Mouse (Mus musculus) ovary, postnatal 14 days (tissue): ENCODE results near the gene Mfng.

Source experiments
- DNase-seq: peaks from one replicate; pipeline ENCODE4 v3.0.0; 2022; ENCODE audit warnings: low spot score

Gene Mfng

DNA sequence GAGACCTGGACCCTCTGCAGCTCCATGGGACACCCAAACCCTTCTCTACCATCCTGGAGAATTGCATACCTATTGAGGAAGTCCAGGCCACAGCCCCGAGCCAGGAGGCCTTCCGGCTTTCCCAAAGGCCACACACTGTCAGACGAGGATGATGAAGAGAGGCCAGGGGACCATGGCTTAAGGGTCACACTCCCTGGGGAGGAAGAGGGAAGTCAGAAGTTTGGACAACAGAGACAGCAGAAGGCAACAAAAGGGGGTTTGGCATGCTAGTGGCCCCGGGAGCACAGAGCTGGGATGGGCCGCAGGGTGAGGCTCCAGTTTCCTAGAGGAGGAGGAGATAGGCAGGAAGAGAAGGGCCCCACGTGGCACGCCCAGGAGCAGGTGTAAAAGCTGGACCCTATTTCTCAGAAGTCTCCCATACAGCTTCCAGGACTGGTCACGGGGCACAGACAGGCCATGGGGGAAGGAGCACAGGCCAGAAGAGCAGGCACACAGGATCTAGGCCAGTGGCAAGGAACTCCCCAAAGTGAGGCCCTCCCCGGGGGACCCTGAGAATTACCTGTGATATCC lies 14.1 kb upstream of the Mfng start:
- DNase-seq: no peak

DNA sequence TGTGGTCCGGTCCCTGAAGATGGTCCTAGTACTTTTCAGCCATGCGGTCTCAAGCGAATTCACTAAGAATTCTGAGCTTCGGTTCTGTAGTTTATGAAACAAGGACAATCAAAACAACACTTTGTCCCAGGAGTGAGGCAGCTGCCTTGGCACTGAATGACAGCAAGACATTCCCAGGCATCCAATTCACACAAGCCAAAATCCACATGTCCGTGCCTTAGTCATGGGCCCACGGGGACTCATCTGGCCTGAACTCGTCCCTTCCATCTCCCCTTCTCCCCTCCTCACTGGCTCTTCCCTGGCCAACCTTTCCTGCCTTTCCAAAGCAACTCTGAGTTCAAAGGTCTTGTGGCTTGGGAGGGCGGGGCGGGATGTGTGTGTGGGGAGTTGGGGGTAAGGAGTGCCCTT lies 13.1 kb upstream of the Mfng start:
- DNase-seq: no peak

DNA sequence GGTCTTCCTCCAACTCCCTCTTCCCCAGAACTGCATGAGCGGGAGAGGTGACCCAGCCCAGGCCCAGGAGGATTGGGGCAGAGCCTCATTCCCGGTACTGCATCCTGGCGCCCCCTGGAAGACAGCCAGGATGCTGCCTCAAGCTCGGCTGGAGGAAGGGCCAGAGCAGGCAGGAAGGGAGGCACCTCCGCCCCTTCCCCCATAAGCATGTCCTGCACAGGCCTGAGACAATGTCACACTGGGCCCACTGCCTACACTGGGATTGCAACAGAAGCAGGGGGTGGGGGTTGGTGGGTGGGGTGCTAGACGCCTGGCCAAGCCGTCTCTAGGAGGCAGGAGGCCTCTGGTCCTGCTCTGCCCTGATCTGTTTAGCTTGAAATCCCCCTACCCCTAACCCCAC lies 12.7 kb upstream of the Mfng start:
- DNase-seq: peak; percentile 29

DNA sequence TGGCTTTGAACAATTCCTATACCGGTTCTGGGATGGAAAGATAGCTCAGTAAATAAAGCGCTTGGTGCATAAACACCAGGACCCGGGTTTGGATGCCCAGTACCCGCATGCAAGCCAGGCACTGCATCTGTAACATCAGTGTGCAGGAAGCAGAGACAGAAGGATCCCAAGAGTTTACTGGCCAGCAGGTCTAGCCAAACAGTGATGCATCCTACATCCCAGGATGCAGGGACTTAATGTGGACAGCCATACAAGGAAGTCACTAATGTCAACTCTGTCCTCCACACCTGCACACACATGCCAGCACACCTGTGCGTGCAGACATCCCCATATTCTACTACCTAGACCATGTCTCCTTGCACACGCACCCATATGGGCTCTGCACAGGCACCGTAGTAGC lies 12.0 kb upstream of the Mfng start:
- DNase-seq: no peak

DNA sequence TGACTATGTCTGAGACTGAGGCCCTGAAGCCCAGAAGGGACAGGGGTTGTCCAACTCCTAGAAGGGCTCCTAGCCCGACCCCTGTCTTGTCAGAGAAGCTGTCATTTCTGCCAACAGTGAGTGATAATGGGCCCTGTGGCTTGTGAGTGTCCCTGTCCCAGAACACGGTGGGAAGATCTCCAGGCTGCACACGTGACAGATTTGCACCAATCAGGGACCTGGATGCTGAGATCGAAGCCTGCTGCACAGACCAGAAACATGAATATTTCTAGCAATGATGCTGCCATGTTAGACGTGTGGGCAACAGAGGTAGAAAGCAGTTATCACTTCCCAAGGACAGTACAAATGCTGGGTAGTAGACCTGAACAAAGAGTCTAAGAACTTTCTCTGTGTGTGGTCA lies 11.2 kb upstream of the Mfng start:
- DNase-seq: no peak

DNA sequence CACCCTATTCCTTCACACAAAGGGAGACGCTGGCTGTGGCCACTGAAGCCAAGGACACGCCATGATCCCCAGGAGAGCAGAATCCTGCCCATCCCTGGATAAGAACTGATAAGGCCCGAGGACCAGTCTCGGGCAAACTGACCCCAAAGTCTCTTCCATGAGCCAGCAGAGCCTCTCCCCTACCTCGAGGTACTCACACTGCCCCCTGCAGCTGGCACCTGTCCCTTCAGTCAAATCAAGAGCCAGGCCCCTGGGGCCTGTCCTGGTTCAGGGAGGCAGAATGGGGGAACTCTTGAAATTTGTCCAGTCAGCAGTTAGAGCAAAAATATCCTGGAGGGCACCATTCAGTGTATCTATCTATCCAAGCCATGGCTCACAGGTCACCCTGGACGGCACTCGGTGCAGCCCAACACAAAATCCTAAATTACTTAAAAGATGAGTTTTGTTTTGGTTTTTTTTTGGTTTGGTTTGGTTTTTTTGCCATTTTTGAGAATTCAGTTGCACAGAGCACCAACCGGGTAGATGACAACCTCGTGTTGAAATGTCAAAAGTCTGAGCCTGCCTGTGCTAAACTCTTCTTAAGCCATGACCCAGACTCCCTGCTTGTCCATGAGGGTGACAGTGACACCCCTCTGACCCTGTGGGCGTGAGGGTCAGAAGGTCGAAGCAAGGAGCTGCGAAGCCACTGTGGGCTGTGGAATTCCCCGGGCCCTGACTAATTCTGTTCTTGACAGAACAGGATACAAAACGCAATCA lies 9.3 kb upstream of the Mfng start:
- no peak for DNase-seq

DNA sequence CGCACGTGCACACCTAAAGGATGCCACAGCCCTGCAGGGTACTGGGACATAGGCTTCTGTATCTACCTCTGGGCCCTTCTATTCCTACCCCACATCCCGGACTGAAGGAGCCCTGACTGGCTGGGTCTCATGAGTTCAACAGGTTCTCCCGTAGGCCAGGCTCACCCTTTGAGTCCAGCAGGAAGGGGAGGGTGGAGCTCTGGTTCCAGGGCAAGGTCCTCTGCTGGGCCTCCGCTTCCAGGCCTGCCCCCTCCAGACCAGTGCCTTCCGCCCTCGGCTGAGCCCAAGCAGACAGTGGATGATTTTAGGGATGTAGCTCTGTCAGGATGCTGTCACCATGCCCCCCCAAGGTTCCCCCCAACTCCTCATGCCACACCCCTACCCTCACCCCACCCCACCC lies 7.6 kb upstream of the Mfng start:
- DNase-seq: no peak

DNA sequence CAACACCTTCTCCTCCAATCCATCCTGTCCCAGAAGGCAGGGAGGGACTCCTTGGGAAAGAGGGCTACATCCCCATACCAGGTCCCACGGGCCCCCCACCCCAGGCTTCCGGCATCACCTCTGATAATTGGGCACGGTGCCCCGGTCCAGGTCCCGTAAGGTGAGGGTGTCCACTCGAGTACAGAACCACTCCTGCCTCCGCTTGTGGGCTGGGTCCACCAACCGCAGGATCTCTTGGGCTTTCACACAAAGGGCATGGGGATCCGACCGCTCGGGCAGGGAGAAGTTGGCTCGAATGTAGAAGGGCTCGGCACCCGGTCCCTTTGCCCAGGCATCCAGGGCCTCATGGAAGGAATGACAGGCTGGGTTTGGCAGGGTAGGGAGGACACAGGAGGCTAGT lies 7.1 kb upstream of the Mfng start:
- DNase-seq: no peak

DNA sequence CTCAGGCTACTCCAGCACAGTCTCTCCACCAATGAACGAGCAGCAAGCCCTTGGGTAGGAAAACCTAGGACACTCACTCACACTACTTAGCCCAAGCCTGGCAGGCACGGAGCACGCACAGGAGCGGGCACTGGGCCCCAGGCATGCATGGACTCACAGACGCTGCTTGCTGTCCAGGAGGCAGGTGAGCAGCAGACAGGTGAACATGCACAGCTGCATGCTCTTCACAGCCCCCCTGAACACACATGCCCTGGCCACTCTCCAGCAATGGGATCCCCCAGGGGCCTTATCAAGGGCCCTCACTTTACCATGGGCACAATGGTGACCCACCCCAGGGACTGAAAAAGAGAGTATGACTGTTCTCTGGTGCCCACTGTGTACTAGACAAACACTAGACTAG lies 6.4 kb upstream of the Mfng start:
- no peak for DNase-seq

DNA sequence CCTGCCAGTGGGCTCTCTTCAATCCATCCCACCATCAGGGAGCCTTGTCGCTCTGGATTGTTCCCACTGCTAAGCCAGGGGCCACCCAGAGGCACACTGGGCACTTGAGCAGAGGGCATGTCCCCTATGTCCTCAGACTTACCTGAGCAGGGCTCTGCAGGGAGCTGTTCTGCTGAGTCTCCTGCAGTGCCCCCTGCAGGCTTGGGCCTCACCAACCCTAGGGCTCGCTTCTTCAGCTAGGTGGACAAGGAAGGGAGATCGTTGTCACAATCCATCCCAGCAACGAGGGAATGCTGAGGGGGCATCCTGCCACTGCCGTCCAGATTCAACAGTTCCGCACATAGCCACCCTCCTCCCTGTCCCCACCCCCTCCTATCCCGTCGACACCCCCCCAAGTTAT lies 6.0 kb upstream of the Mfng start:
- no peak for DNase-seq

DNA sequence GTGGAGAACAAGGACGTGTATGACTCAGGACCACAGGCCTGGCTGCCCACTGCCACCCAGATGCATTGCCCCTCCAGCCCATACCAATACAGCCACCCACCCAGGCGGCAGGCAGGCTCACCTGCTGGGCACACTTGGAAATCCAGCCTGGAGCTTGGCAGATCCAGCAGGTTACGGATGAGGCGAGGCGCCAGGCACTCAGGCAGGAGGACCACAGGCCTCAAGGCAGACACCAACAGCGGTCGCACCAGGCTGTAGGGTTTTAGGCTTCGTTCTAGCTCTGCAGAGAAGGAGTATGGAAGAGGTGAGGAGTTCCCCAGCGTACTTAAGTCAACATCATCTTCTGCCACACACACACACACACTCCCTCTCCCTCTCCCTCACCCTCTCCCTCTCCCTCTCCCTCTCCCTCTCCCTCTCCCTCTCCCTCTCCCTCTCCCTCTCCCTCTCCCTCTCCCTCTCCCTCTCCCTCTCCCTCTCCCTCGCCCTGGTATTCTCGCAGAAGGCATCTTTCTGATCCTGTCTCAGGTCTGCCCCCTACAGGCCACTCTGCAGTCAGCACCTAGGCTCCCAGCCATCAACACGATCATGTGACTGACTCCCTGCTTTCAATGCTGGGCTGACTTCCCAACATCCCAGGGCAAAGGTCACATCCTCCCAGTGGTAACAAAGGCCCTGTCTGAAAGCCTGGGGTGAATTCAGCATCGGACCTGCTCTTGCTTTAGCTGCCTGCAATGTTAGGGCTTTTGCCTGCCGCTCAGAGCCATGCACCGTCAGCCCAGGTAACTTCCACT lies 5.0 kb upstream of the Mfng start:
- peak; percentile 85 for DNase-seq

DNA sequence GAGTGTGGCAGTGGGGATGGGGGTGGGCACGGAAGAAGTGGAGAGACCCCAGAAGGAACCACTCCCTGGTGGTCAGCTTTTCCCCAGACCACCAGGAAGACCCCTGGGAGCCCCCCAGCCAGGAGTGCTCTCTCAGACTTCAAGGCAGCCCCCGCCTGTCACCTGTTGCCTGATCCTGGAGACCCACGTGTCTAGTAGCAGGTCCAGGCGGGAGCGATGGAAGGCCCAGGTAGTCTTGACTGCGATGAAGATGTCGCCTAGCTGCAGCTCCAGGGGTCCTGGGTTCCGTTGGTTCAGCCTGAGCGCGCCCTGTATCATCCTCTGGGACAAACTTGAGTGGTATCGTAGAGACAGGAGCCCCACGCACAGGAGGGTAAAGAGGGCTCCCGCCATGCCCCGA lies 419 bp downstream of the Mfng start:
- DNase-seq: no peak

DNA sequence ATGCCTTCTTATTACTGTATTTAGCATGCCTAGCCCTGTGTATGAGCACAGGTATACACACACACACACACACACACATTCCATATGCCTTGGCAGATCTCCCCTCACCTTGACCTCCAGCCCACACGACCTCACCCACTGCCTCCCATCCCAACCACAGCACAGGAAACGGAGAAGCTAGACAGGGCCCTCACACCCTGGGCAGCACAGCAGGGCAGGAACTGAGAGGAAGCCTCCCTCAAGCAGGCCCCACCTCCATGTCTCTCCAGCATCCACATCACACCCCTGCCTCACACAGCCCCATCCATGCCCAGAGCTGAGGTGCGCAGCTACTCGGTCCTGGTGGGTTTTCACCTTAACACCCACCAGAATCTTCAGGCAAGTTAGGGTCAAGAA lies 909 bp downstream of the Mfng start:
- no peak for DNase-seq

DNA sequence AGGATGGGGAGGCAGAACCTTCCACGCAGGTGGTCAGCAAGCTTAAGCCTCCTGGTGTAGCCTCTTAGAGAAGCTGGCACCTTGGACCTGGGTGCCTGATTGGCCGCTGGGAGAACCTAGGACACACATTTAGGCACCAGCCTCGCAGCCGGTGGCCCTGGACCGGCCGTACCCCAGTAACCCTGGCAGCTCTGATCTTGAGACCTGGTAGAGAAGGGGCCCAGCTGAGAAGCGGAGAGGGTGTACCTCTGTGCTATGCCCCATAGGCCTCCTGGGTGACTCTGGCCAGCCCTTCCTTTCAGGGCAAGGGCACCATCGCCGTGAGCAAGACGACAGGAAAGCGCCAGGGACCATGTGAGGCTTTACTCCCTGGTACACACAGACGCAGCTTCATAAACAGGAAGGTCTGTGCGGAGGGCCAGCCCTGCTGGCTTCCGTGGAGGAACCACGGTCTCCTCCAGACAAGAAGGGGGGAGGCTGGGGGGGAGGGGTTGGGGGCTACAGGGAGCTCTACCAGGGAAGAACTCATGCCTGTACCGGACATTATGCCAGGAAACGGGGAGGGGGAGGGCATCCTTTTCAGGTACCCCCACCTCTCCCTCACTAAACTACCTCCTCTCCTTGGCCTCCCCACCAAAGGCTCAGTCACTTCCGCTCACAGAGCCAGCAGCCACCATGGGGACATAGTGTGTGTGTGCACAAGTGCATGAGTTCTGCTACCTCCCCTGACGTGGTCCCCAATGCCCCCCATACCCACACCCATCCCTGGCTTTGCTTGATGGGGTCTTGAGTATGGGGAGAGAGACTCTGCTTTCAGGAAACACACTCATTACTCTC lies 1.5 kb downstream of the Mfng start:
- DNase-seq: no peak

DNA sequence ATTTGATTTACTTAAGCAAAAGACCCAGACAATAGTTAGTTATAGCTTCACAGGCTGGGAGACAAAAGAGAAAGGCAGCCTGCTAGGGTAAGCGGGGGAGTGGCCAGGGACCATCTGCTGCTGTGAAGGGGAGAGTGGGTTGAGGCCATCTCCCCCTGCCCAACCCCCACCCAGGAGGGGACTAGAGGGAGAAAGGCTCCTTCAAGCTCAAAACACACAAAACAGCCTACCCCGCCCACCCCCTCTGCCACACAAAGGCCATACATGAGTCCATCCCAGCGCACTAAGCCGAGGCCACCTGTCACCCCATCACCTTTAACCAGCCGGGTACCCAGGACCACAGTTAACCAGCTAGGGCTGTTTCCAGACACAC lies 2.3 kb downstream of the Mfng start:
- DNase-seq: no peak

DNA sequence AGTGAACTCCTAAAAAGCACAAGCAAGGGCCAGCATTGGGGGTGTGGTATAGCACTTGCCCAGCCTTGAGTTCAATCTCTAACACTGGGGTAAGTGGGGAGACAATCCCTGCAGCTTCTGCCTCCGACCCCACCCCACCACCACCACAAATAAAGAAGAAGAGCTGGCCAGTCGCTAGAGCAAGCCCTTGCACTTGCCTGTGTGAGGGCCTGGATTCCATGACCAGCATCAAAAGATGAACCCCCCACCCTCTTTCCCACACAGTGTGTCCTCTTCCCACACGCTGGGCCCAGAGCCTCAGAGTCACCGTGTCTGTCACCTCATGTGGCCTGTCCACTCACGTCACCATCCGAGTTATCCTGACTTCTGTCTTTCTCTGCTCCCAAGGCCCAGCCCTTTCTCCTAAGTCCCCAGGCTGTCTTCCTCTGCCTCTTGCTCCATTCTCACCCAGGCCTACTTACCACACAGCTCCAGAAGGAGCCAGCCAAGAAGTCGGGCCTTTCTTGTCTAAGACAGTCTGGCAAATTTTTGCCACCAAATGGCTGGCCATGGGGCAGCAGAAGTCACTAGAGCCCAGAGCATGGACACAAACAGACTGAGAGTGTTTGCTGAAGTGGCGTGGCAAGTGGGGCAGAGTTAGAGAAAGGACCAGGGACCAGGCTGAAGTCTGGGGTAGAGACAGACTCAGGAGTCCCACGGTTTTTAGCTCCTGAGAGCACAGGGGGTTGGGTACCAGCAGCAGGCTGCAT lies 2.9 kb downstream of the Mfng start:
- no peak for DNase-seq

DNA sequence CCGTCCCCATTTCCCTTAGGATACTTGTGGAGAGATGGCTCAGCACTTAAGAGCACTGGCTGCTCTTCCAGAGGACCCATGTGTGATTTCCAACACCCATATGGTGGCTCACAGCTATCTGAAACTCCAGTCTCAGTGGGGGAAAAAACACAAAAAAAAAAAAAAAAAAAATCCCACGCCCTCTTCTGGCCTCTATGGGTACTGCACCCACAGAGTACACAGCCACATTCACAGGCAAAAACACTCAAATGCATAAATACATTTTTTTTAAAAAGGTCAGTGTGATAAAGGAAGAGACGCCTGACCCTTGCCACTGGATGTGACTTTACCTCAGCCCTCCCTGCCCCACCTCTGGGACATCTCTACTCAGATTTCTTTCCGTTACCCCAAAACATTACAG lies 4.2 kb downstream of the Mfng start:
- DNase-seq: no peak

DNA sequence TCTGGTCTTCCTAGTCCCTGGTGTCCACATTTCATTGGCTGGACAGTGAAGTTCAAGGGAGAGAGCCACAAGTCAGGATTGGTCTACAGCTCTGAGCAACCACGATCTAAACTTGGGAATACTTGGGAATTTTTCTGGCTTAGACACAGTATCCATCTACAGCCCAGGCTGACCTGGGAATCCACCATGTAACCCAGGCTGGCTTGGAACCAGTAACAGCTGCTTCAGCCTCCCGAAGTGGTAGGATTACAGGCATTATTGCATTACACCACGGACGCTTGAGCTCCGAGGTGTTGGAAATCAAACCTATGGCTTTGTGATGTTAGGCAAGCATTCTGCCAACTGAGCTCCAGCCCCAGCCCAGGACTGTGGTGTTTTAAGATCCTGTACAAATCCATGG lies 9.6 kb downstream of the Mfng start:
- DNase-seq: no peak

DNA sequence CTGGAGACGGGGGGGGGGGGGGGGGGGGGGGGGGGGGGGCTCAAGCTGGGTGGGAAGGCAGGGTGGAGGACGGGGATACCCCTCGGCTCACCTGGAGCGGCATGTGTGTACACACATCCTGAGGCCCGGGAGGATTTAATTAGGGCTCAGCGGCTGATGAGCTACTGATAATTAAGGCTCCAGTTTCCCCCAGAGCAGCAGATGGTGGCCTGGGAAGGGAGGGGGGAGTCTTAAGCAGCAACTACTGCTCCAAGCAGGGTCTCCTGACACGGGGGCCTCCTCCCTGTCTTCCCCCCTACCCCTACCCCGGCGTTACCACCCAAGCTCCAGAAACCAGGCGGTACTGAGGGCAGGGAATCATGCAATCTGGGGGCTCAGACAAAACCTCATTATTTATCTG lies 10.1 kb downstream of the Mfng start:
- DNase-seq: no peak

DNA sequence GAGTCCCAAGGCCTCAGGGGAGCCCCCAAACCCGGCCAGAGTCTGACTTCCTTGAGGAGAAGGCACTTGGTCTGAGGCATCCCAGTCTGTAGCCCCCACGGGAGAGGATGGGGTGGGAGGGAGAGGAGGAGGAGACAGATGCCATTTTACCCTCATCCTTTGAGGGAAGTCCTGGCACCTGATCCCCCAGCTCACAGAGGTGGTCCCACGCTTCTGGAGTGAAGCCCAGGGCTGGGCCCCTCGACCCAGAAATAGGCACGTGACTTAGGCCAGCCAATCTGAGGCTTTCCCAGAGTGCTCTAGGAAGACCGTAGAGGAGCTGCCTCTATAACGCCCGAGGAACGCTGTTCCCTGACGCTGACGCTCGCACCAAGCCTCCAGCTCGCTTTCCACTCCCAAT lies 12.2 kb downstream of the Mfng start:
- DNase-seq: no peak

DNA sequence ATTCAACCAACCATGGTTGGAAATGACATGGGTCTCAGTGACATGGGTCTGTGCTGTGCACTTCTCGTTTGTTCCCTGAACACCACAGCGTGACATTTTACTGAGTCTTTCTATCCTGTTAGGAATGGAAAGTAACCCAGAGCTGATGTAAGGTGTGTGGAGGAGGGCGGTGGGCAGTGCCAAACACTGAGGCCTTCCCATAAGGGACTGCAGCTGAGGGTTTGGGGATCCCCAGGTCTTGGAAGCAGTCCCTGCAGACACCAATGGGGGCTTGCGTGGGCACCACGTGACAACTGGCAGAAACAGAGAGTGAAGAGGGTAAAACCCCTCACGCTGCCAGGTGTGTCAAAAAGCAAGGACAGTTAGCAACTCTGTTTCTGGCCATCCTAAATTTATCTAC lies 15.1 kb downstream of the Mfng start:
- DNase-seq: no peak
